Mouse (Mus musculus) testis, adult 2 months (tissue): Measurements from ENCODE around the gene Pigl. TPM values are rescaled to one million over a fixed set of nuclear protein-coding genes. Genes with fewer than 3 reads are reported as not detected.

Experiments used
- H3K27ac ChIP-seq: fragments of 200-500 bp; 2 replicates; pipeline ENCODE4 v1.5.1; 2012; ENCODE audit warnings: low read depth, low read length; ENCODE audit not compliant: control insufficient read depth, insufficient read depth
- H3K27me3 ChIP-seq: fragments of 200-500 bp; 2 replicates; pipeline ENCODE4 v1.6.1; 2012; ENCODE audit warnings: mild to moderate bottlenecking, low read length, moderate library complexity; ENCODE audit not compliant: control insufficient read depth, insufficient read depth
- H3K36me3 ChIP-seq: fragments of 200-500 bp; 2 replicates; pipeline ENCODE4 v1.6.1; 2012; ENCODE audit warnings: mild to moderate bottlenecking, low read length; ENCODE audit not compliant: control insufficient read depth, insufficient read depth
- H3K4me1 ChIP-seq: fragments of 200-500 bp; 2 replicates; pipeline ENCODE4 v1.6.1; 2012; ENCODE audit warnings: low read length; ENCODE audit not compliant: control insufficient read depth, insufficient read depth
- H3K4me3 ChIP-seq: fragments of 200-500 bp; 2 replicates; pipeline ENCODE4 v1.5.1; 2012; ENCODE audit warnings: low read depth, mild to moderate bottlenecking, low read length, moderate library complexity, mixed read lengths; ENCODE audit not compliant: control insufficient read depth
- CTCF ChIP-seq: fragments of 200-500 bp; IDR thresholded peaks from 2 replicates; pipeline ENCODE4 v1.5.1; 2012; ENCODE audit warnings: low read depth, mild to moderate bottlenecking, inconsistent platforms, low read length, moderate library complexity; ENCODE audit not compliant: control insufficient read depth, insufficient read depth, insufficient replicate concordance
- POLR2A ChIP-seq: fragments of 200-500 bp; IDR thresholded peaks from 2 replicates; pipeline ENCODE4 v1.6.1; 2012; ENCODE audit warnings: low read depth, mild to moderate bottlenecking, inconsistent platforms, low read length, moderate library complexity; ENCODE audit not compliant: control insufficient read depth
- polyA plus RNA-seq: library from polyadenylated mRNA; depleted of rRNA; stranded (reverse); fragments of >200 nt; gene quantifications from 2 replicates; pipeline ENCODE4 v1.2.3, GENCODE M21; 2012

Pigl gene
- polyA plus RNA-seq, 1 experiment, result 5.8 TPM

- H3K4me3 ChIP-seq, result no peak overlapping the region
- TF ChIP-seq CTCF (no peak), POLR2A (no peak)
- H3K36me3 ChIP-seq, result no peaks in the 10 kb centered on the region
- H3K4me1 ChIP-seq, result no peaks in the 10 kb centered on the region; the same call in 1 of the 2 replicates
- no peaks in the 10 kb centered on the region for H3K27me3 ChIP-seq
- H3K27ac ChIP-seq, result no peak overlapping the region
These were observed 12.2 kb downstream of the Pigl start for GRCm38 (mm10) chr11:62470451-62470850.

- no peaks in the 10 kb centered on the region for H3K27me3 ChIP-seq
- H3K27ac ChIP-seq, result no peak overlapping the region
- H3K4me3 ChIP-seq, result no peak overlapping the region
- TF ChIP-seq POLR2A (no peak), CTCF (no peak)
- H3K36me3 ChIP-seq, result no peaks in the 10 kb centered on the region
- H3K4me1 ChIP-seq, result no peaks in the 10 kb centered on the region
These were observed 15.3 kb downstream of the Pigl start for GRCm38 (mm10) chr11:62473516-62473915.

GRCm38 (mm10) chr11:62476156-62476555 is 17.9 kb downstream of the Pigl start:
- Histone ChIP-seq H3K4me1 (no peaks in the 10 kb centered on the region), H3K27ac (no peak overlapping the region), H3K36me3 (no peaks in the 10 kb centered on the region), H3K27me3 (no peaks in the 10 kb centered on the region), H3K4me3 (no peak overlapping the region)
- TF ChIP-seq CTCF (no peak), POLR2A (no peak)

- Histone ChIP-seq H3K4me1 (no peaks in the 10 kb centered on the region), H3K4me3 (no peak overlapping the region), H3K27ac (no peak overlapping the region; the same call in 1 of the 2 replicates), H3K36me3 (no peaks in the 10 kb centered on the region), H3K27me3 (no peaks in the 10 kb centered on the region)
- TF ChIP-seq POLR2A (no peak), CTCF (no peak)
These were observed 20.7 kb downstream of the Pigl start for GRCm38 (mm10) chr11:62478931-62479330.

- Histone ChIP-seq H3K27me3 (no peaks in the 10 kb centered on the region), H3K27ac (no peak overlapping the region), H3K36me3 (no peaks in the 10 kb centered on the region), H3K4me1 (no peaks in the 10 kb centered on the region), H3K4me3 (no peak overlapping the region)
- TF ChIP-seq CTCF (no peak), POLR2A (no peak)
These were observed 21.3 kb downstream of the Pigl start for GRCm38 (mm10) chr11:62479581-62479980.

GRCm38 (mm10) chr11:62486949-62487348 is 28.7 kb downstream of the Pigl start:
- H3K27ac ChIP-seq, result no peak overlapping the region
- TF ChIP-seq CTCF (no peak), POLR2A (no peak)
- H3K36me3 ChIP-seq, result no peaks in the 10 kb centered on the region
- H3K4me1 ChIP-seq, result no peaks in the 10 kb centered on the region
- no peaks in the 10 kb centered on the region for H3K27me3 ChIP-seq
- no peak overlapping the region for H3K4me3 ChIP-seq

- Histone ChIP-seq H3K36me3 (no peaks in the 10 kb centered on the region), H3K27ac (no peak overlapping the region), H3K4me3 (no peak overlapping the region), H3K4me1 (no peaks in the 10 kb centered on the region), H3K27me3 (no peaks in the 10 kb centered on the region)
- TF ChIP-seq POLR2A, result no peak
- no peak for TF ChIP-seq CTCF
These were observed 29.5 kb downstream of the Pigl start for GRCm38 (mm10) chr11:62487540-62488350.

- Histone ChIP-seq H3K36me3 (no peaks in the 10 kb centered on the region), H3K4me3 (no peak overlapping the region), H3K27ac (no peak overlapping the region), H3K4me1 (no peaks in the 10 kb centered on the region), H3K27me3 (no peaks in the 10 kb centered on the region)
- TF ChIP-seq CTCF (no peak), POLR2A (no peak)
These were observed 35.4 kb downstream of the Pigl start for GRCm38 (mm10) chr11:62493701-62494100.
